Mouse (Mus musculus) ES-CJ7 (cell line): Measurements from ENCODE around the gene Rps6kb1.
"Not testable (repeated sequence)": the region's sequence is repeated elsewhere in the genome, so short reads cannot be mapped to it uniquely, and the experiment has no call there.

ENCODE experiments used
- DNase-seq: peaks from one replicate; pipeline ENCODE4 v3.0.0; 2011; ENCODE audit warnings: low read depth, low spot score

Gene Rps6kb1

GRCm38 (mm10) chr11:86540476-86540845 is 4.1 kb downstream of the Rps6kb1 start:
- DNase-seq: no peak

GRCm38 (mm10) chr11:86539716-86540475 is 4.7 kb downstream of the Rps6kb1 start:
- DNase-seq: no peak

- DNase-seq: no peak
Observed at GRCm38 (mm10) chr11:86538786-86539185, 5.8 kb downstream of the Rps6kb1 start.

- no peak for DNase-seq
Observed at GRCm38 (mm10) chr11:86534201-86534910, 10.2 kb downstream of the Rps6kb1 start.

GRCm38 (mm10) chr11:86533302-86533701 is 11.3 kb downstream of the Rps6kb1 start:
- not testable (repeated sequence) for DNase-seq

- peak; percentile 50 for DNase-seq
Observed at GRCm38 (mm10) chr11:86532834-86533233, 11.8 kb downstream of the Rps6kb1 start.

GRCm38 (mm10) chr11:86527528-86527927 is 17.1 kb downstream of the Rps6kb1 start:
- no peak for DNase-seq

- DNase-seq: no peak
Observed at GRCm38 (mm10) chr11:86519751-86520150, 24.9 kb downstream of the Rps6kb1 start.

GRCm38 (mm10) chr11:86517229-86517628 is 27.4 kb downstream of the Rps6kb1 start:
- DNase-seq: no peak

- DNase-seq: no peak
Observed at GRCm38 (mm10) chr11:86516620-86517019, 28.0 kb downstream of the Rps6kb1 start.

- DNase-seq: no peak
Observed at GRCm38 (mm10) chr11:86507991-86508390, 36.6 kb downstream of the Rps6kb1 start.

GRCm38 (mm10) chr11:86507334-86507733 is 37.3 kb downstream of the Rps6kb1 start:
- no peak for DNase-seq

- DNase-seq: no peak
Observed at GRCm38 (mm10) chr11:86503121-86503520, 41.5 kb downstream of the Rps6kb1 start.

- no peak for DNase-seq
Observed at GRCm38 (mm10) chr11:86500795-86501194, 43.8 kb downstream of the Rps6kb1 start.

GRCm38 (mm10) chr11:86497908-86498307 is 46.7 kb downstream of the Rps6kb1 start:
- DNase-seq: peak; percentile 79

- no peak for DNase-seq
Observed at GRCm38 (mm10) chr11:86497356-86497755, 47.2 kb downstream of the Rps6kb1 start.

GRCm38 (mm10) chr11:86490782-86491181 is 53.8 kb downstream of the Rps6kb1 start:
- no peak for DNase-seq

GRCm38 (mm10) chr11:86484910-86485510 is 59.6 kb downstream of the Rps6kb1 start:
- DNase-seq: peak; percentile 21

GRCm38 (mm10) chr11:86484101-86484868 is 60.3 kb downstream of the Rps6kb1 start, which contains the start of gene Rnft1:
Gene Rnft1, plus strand, starts transcription at chr11:86484657.
- DNase-seq: peak; percentile 98

- DNase-seq: no peak
Observed at GRCm38 (mm10) chr11:86473576-86473975, 71.0 kb downstream of the Rps6kb1 start.

GRCm38 (mm10) chr11:86472771-86473171 is 71.8 kb downstream of the Rps6kb1 start:
- no peak for DNase-seq

- DNase-seq: no peak
Observed at GRCm38 (mm10) chr11:86471785-86472184, 72.8 kb downstream of the Rps6kb1 start.
